Mouse (Mus musculus) embryonic facial prominence, embryonic 10.5 days (tissue): ENCODE measurements around the gene Ube2v1. TPM values are rescaled to one million over a fixed set of nuclear protein-coding genes. Genes with fewer than 3 reads are reported as not detected.

Experiments
- DNase-seq: peaks from one replicate; pipeline ENCODE4 v3.0.0-alpha.2; 2017; ENCODE audit warnings: low spot score
- H3K27ac ChIP-seq: fragments of 300-500 bp; sonication (generic); replicated peaks from 2 replicates; pipeline ENCODE4 v1.5.1; 2016; ENCODE audit warnings: mild to moderate bottlenecking
- H3K27me3 ChIP-seq: fragments of 300-500 bp; sonication (generic); replicated peaks from 2 replicates; pipeline ENCODE4 v1.6.1; 2016; ENCODE audit warnings: low read depth, mild to moderate bottlenecking; ENCODE audit not compliant: poor library complexity, severe bottlenecking
- H3K36me3 ChIP-seq: fragments of 300-500 bp; sonication (generic); replicated peaks from 2 replicates; pipeline ENCODE4 v1.6.1; 2016; ENCODE audit warnings: mild to moderate bottlenecking, moderate library complexity
- H3K4me1 ChIP-seq: fragments of 300-500 bp; sonication (generic); 2 replicates; pipeline ENCODE4 v1.6.1; 2016
- H3K4me3 ChIP-seq: fragments of 300-500 bp; sonication (generic); 2 replicates; pipeline ENCODE4 v1.5.1; 2016; ENCODE audit warnings: mild to moderate bottlenecking, moderate library complexity
- H3K9me3 ChIP-seq: fragments of 300-500 bp; sonication (generic); 2 replicates; pipeline ENCODE4 v1.6.1; 2016; ENCODE audit warnings: mild to moderate bottlenecking
- WGBS: fragments of 180-500 bp; shearing (Covaris S2); methylation state at CpG from one replicate; pipeline ENCODE4 v1.1.7; 2016; 5-methylcytosine and 5-hydroxymethylcytosine counted together
- polyA plus RNA-seq: library from polyadenylated mRNA; unstranded; fragments of >200 nt; fragmentation: Nextera tagmentation; extraction: Ambion mirVana; gene quantifications from 2 replicates; pipeline ENCODE4 v1.2.1, GENCODE M21; 2016

Ube2v1 gene
- polyA plus RNA-seq, 1 experiment from 2014 or later = 384 TPM

DNA sequence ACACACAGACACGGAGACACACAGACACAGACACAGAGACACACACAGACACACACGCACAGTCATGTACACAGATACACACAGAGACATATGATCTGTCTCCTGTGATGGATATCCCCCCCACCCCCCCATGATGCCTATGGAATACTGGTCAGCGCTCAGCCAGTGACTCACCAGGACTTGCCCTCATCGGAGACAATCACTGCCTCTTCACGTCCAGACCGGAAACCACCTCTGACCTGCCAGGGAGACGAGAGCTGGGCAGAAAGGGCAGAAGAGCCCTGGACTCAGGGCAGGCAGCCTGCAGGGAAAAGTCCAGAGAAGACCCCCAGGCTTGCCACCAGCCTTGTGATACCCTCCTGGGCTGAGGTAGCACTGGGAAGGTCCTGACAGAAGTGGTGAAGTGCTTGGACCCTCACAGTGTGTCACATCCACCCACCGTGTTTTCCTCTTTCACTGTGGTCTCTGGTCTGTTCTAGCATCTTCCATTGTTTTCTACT is 55.7 kb downstream of the Ube2v1 start:
- no peaks in the 10 kb centered on the region for H3K9me3 ChIP-seq
- peak overlapping the region; percentile 63; the same call in 1 of the 2 replicates for H3K27ac ChIP-seq
- no peak overlapping the region for H3K4me3 ChIP-seq
- WGBS = 80% methylated on average over 8 of the region's 8 CpGs
- DNase-seq = no peak
- H3K27me3 ChIP-seq = no peaks in the 10 kb centered on the region
- no peaks in the 10 kb centered on the region for H3K36me3 ChIP-seq
- peaks cover 42% of the 10 kb centered on the region for H3K4me1 ChIP-seq

- WGBS = 88% methylated on average over 7 of the region's 7 CpGs
- H3K4me3 ChIP-seq = no peak overlapping the region
- H3K27ac ChIP-seq = peak overlapping the region; percentile 63
- no peak for DNase-seq
- H3K36me3 ChIP-seq = no peaks in the 10 kb centered on the region
- no peaks in the 10 kb centered on the region for H3K27me3 ChIP-seq
- no peaks in the 10 kb centered on the region for H3K9me3 ChIP-seq
- peaks cover 46% of the 10 kb centered on the region for H3K4me1 ChIP-seq
These were observed 56.3 kb downstream of the Ube2v1 start for GRCm38 (mm10) chr2:167575581-167575980.

GRCm38 (mm10) chr2:167574814-167575213 is 57.1 kb downstream of the Ube2v1 start:
- Histone ChIP-seq H3K27me3 (no peaks in the 10 kb centered on the region), H3K9me3 (no peaks in the 10 kb centered on the region), H3K36me3 (no peaks in the 10 kb centered on the region), H3K27ac (peak overlapping the region; percentile 51), H3K4me3 (no peak overlapping the region), H3K4me1 (peaks cover 54% of the 10 kb centered on the region)
- DNase-seq = no peak
- 70% methylated on average over 9 of the region's 9 CpGs for WGBS

- Histone ChIP-seq H3K4me1 (peaks cover 56% of the 10 kb centered on the region), H3K27ac (peak overlapping the region; percentile 1; the same call in 1 of the 2 replicates), H3K36me3 (no peaks in the 10 kb centered on the region), H3K9me3 (no peaks in the 10 kb centered on the region), H3K4me3 (no peak overlapping the region), H3K27me3 (no peaks in the 10 kb centered on the region)
- 87% methylated on average over 18 of the region's 18 CpGs for WGBS
- no peak for DNase-seq
These were observed 60.3 kb downstream of the Ube2v1 start for GRCm38 (mm10) chr2:167571442-167572220.

- H3K4me3 ChIP-seq = no peak overlapping the region
- peaks cover 56% of the 10 kb centered on the region for H3K4me1 ChIP-seq
- no peak for DNase-seq
- H3K9me3 ChIP-seq = no peaks in the 10 kb centered on the region
- H3K27me3 ChIP-seq = no peaks in the 10 kb centered on the region
- no peaks in the 10 kb centered on the region for H3K36me3 ChIP-seq
- 90% methylated on average over 6 of the region's 6 CpGs for WGBS
- H3K27ac ChIP-seq = peak overlapping the region; percentile 73
These were observed 61.1 kb downstream of the Ube2v1 start for GRCm38 (mm10) chr2:167570815-167571214.

GRCm38 (mm10) chr2:167569934-167570651 is 61.8 kb downstream of the Ube2v1 start:
- no peaks in the 10 kb centered on the region for H3K36me3 ChIP-seq
- peak overlapping the region; percentile 73 for H3K27ac ChIP-seq

DNA sequence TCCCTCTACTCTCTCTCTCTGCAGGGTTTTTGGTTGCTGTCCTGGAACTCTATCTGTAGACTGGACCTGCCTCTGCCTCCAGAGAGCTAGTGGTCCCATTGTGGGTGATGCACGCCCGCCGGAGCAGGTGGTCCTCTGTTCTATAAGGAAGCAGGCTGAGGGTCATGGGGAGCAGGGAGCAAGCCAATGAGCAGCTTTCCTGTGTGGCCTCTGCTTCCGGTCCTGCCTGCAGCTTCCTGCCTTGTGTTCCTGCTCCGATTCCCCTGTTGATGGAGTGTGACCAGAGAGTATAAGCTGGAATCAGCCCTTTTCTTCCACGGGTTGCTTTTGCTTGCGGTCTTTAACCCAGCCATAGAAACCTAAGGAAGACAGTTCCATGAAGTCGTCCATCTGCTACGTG is 63.8 kb downstream of the Ube2v1 start:
- WGBS = 83% methylated on average over 9 of the region's 9 CpGs
- H3K36me3 ChIP-seq = no peaks in the 10 kb centered on the region
- peak overlapping the region; percentile 67 for H3K27ac ChIP-seq
- DNase-seq = no peak
- no peak overlapping the region for H3K4me3 ChIP-seq
- no peaks in the 10 kb centered on the region for H3K27me3 ChIP-seq
- H3K4me1 ChIP-seq = peaks cover 67% of the 10 kb centered on the region
- H3K9me3 ChIP-seq = no peaks in the 10 kb centered on the region

More at GRCm38 (mm10) chr2:167569934-167570651, 61.8 kb downstream of the Ube2v1 start:
- Histone ChIP-seq H3K27me3 (no peaks in the 10 kb centered on the region), H3K4me1 (peaks cover 61% of the 10 kb centered on the region), H3K4me3 (no peak overlapping the region), H3K9me3 (no peaks in the 10 kb centered on the region)
- no peak for DNase-seq
- 68% methylated on average over 13 of the region's 13 CpGs for WGBS

- Histone ChIP-seq H3K4me3 (peak overlapping the region; percentile 39), H3K27me3 (no peaks in the 10 kb centered on the region; the same call in 1 of the 2 replicates), H3K4me1 (peaks cover 71% of the 10 kb centered on the region), H3K27ac (peak overlapping the region; percentile 85), H3K9me3 (no peaks in the 10 kb centered on the region), H3K36me3 (no peaks in the 10 kb centered on the region)
- peak; percentile 88 for DNase-seq
- 12% methylated on average over 19 of the region's 19 CpGs for WGBS
These were observed 66.2 kb downstream of the Ube2v1 start for GRCm38 (mm10) chr2:167565682-167566081.

GRCm38 (mm10) chr2:167565312-167565656 is 66.6 kb downstream of the Ube2v1 start:
- H3K4me1 ChIP-seq = peaks cover 71% of the 10 kb centered on the region
- WGBS = 58% methylated on average over 3 of the region's 3 CpGs
- no peaks in the 10 kb centered on the region for H3K9me3 ChIP-seq
- peak overlapping the region; percentile 39; the same call in 1 of the 2 replicates for H3K4me3 ChIP-seq
- H3K27ac ChIP-seq = peak overlapping the region; percentile 86
- H3K36me3 ChIP-seq = no peaks in the 10 kb centered on the region
- peaks cover 4% of the 10 kb centered on the region for H3K27me3 ChIP-seq
- no peak for DNase-seq

- Histone ChIP-seq H3K36me3 (no peaks in the 10 kb centered on the region), H3K27ac (peak overlapping the region; percentile 86), H3K4me3 (no peak overlapping the region), H3K4me1 (peaks cover 71% of the 10 kb centered on the region), H3K9me3 (no peaks in the 10 kb centered on the region), H3K27me3 (peaks cover 9% of the 10 kb centered on the region)
- DNase-seq = no peak
- 69% methylated on average over 13 of the region's 13 CpGs for WGBS
These were observed 67.2 kb downstream of the Ube2v1 start for GRCm38 (mm10) chr2:167564551-167565311.

GRCm38 (mm10) chr2:167563703-167564102 is 68.2 kb downstream of the Ube2v1 start:
- no peaks in the 10 kb centered on the region for H3K36me3 ChIP-seq
- DNase-seq = peak; percentile 91
- H3K4me3 ChIP-seq = peak overlapping the region; percentile 34; the same call in 1 of the 2 replicates
- 24% methylated on average over 12 of the region's 12 CpGs for WGBS
- H3K27me3 ChIP-seq = peaks cover 19% of the 10 kb centered on the region
- H3K27ac ChIP-seq = peak overlapping the region; percentile 86
- H3K4me1 ChIP-seq = peaks cover 81% of the 10 kb centered on the region
- no peaks in the 10 kb centered on the region for H3K9me3 ChIP-seq

DNA sequence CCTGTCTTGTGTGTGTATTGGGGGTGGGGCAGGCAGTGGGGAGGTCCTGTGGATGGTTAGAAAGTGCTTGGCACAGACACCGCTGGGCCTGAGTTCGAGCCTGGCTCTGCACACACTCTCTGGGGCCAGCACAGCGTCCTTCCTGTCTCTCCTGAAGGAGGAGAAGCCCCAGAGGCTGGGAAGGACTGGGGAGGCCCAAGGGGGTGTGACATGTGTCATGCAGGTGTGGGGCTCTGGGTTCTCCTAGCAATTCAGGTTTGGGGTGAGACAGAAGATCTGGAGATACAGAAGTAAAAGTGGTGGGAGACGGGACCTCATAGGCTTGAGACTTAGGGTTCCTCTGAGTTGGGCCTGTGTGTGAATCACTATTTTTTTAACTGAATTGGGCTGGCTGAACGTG is 68.9 kb downstream of the Ube2v1 start:
- no peak for DNase-seq
- Histone ChIP-seq H3K4me1 (peaks cover 80% of the 10 kb centered on the region), H3K4me3 (peak overlapping the region; percentile 6; the same call in 1 of the 2 replicates), H3K36me3 (no peaks in the 10 kb centered on the region), H3K27ac (peak overlapping the region; percentile 86), H3K27me3 (peaks cover 23% of the 10 kb centered on the region), H3K9me3 (no peaks in the 10 kb centered on the region)
- WGBS = 67% methylated on average over 5 of the region's 5 CpGs
